Mouse (Mus musculus) lung, postnatal 0 days (tissue): ENCODE data around the gene Aff3. TPM values are rescaled to one million over a fixed set of nuclear protein-coding genes. Genes with fewer than 3 reads are reported as not detected.

Source experiments
- ATAC-seq: fragments of 200-750 bp; cut with Nextera tagmentation; 2 replicates; pipeline ENCODE4 v1.8.0; 2017; ENCODE audit warnings: moderate library complexity
- DNase-seq: peaks from one replicate; pipeline ENCODE4 v3.0.0-alpha.2; 2016; ENCODE audit warnings: low spot score
- H3K27ac ChIP-seq: fragments of 300-500 bp; sonication (generic); 2 replicates; pipeline ENCODE4 v1.5.1; 2014; ENCODE audit warnings: antibody characterized with exemption, mild to moderate bottlenecking, low read length, mixed read lengths
- H3K27me3 ChIP-seq: fragments of 300-500 bp; sonication (generic); replicated peaks from 2 replicates; pipeline ENCODE4 v1.6.1; 2014; ENCODE audit warnings: low read length, mixed read lengths; ENCODE audit not compliant: insufficient read depth
- H3K36me3 ChIP-seq: fragments of 300-500 bp; sonication (generic); 2 replicates; pipeline ENCODE4 v1.6.1; 2014; ENCODE audit warnings: low read length, mixed read lengths; ENCODE audit not compliant: insufficient read depth
- H3K4me1 ChIP-seq: fragments of 300-500 bp; sonication (generic); 2 replicates; pipeline ENCODE4 v1.6.1; 2014; ENCODE audit warnings: antibody characterized with exemption, low read depth, low read length, mixed read lengths; ENCODE audit not compliant: insufficient read depth
- H3K4me2 ChIP-seq: fragments of 300-500 bp; sonication (generic); replicated peaks from 2 replicates; pipeline ENCODE4 v1.6.1; 2014; ENCODE audit warnings: low read depth, mild to moderate bottlenecking, low read length, moderate library complexity, mixed read lengths
- H3K4me3 ChIP-seq: fragments of 300-500 bp; sonication (generic); 2 replicates; pipeline ENCODE4 v1.5.1; 2014; ENCODE audit warnings: low read depth, low read length
- H3K9ac ChIP-seq: fragments of 300-500 bp; sonication (generic); replicated peaks from 2 replicates; pipeline ENCODE4 v1.6.1; 2014; ENCODE audit warnings: low read depth, mild to moderate bottlenecking
- H3K9me3 ChIP-seq: fragments of 300-500 bp; sonication (generic); 2 replicates; pipeline ENCODE4 v1.6.1; 2016; ENCODE audit warnings: low read length, mixed read lengths
- CTCF ChIP-seq: IDR thresholded peaks from 2 replicates; pipeline ENCODE4 v1.5.1; 2016; ENCODE audit warnings: antibody characterized with exemption, mild to moderate bottlenecking
- EP300 ChIP-seq: IDR thresholded peaks from 2 replicates; pipeline ENCODE4 v1.6.1; 2016; ENCODE audit warnings: antibody characterized with exemption, mild to moderate bottlenecking, control low read depth
- WGBS: fragments of 180-500 bp; shearing (Covaris S2); extraction: QIAGEN DNeasy Blood & Tissue Kit; methylation state at CpG from one replicate; pipeline ENCODE4 v1.1.7; 2014; 5-methylcytosine and 5-hydroxymethylcytosine counted together
- polyA plus RNA-seq: library from polyadenylated mRNA; unstranded; fragments of >200 nt; fragmentation: Nextera tagmentation; extraction: Ambion mirVana; gene quantifications from 2 replicates; pipeline ENCODE4 v1.2.1, GENCODE M21; 2015

The Aff3 gene
- polyA plus RNA-seq, 1 experiment from 2014 or later, result 5.9 TPM

GRCm38 (mm10) chr1:38178929-38179328 lies 485.8 kb downstream of the Aff3 start:
- Histone ChIP-seq H3K36me3 (no peaks in the 10 kb centered on the region; the same call in 1 of the 2 replicates), H3K27ac (no peak overlapping the region), H3K4me3 (no peak overlapping the region), H3K4me2 (no peak overlapping the region), H3K9ac (no peak overlapping the region), H3K9me3 (no peaks in the 10 kb centered on the region), H3K4me1 (no peaks in the 10 kb centered on the region), H3K27me3 (no peaks in the 10 kb centered on the region)
- TF ChIP-seq CTCF, result no peak
- no peak for TF ChIP-seq EP300
- DNase-seq (no peak), ATAC-seq (no peak)
- 87% methylated on average over 8 of the region's 8 CpGs for WGBS

DNA sequence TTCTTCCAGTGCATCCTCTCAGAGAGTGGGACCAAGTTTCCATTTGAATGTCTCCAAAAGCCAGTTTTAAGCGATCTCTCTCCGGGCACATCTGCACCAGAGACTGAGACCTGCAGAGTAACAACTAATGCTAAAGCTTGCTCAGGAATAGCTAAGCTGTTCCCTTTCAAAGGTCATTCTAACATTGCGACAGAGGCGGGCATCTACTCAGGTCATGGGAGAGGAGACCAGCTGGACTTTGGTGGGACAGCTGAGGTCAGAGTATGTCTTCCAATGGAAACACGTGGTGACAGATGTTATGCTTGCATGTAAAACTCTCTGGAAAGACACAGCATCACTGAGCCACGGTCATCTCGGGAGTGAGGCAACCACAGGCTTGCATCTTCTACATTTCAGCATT lies 488.7 kb downstream of the Aff3 start:
- DNase-seq (no peak), ATAC-seq (no peak)
- H3K4me1 ChIP-seq, result no peaks in the 10 kb centered on the region
- no peaks in the 10 kb centered on the region for H3K27me3 ChIP-seq
- H3K4me3 ChIP-seq, result no peak overlapping the region
- TF ChIP-seq CTCF, result no peak
- TF ChIP-seq EP300, result no peak
- no peaks in the 10 kb centered on the region; the same call in 1 of the 2 replicates for H3K36me3 ChIP-seq
- H3K4me2 ChIP-seq, result no peak overlapping the region
- no peaks in the 10 kb centered on the region for H3K9me3 ChIP-seq
- no peak overlapping the region for H3K27ac ChIP-seq
- H3K9ac ChIP-seq, result no peak overlapping the region
- 90% methylated on average over 7 of the region's 7 CpGs for WGBS

GRCm38 (mm10) chr1:38171874-38172273 lies 492.9 kb downstream of the Aff3 start:
- Histone ChIP-seq H3K4me1 (no peaks in the 10 kb centered on the region), H3K9me3 (no peaks in the 10 kb centered on the region), H3K9ac (no peak overlapping the region), H3K4me2 (no peak overlapping the region), H3K36me3 (no peaks in the 10 kb centered on the region), H3K27ac (no peak overlapping the region), H3K27me3 (no peaks in the 10 kb centered on the region), H3K4me3 (no peak overlapping the region)
- TF ChIP-seq EP300, result no peak
- TF ChIP-seq CTCF, result no peak
- DNase-seq (no peak), ATAC-seq (no peak)
- 67% methylated on average over 4 of the region's 4 CpGs for WGBS

- H3K4me3 ChIP-seq, result no peak overlapping the region
- H3K36me3 ChIP-seq, result no peaks in the 10 kb centered on the region
- H3K27me3 ChIP-seq, result no peaks in the 10 kb centered on the region
- TF ChIP-seq EP300 (no peak), CTCF (no peak)
- no peak overlapping the region for H3K27ac ChIP-seq
- DNase-seq, result no peak
- no peak overlapping the region for H3K4me2 ChIP-seq
- WGBS, result 33% methylated on average over 2 of the region's 2 CpGs
- H3K9me3 ChIP-seq, result no peaks in the 10 kb centered on the region
- H3K9ac ChIP-seq, result no peak overlapping the region
- no peaks in the 10 kb centered on the region for H3K4me1 ChIP-seq
- ATAC-seq, result no peak
These were observed 499.1 kb downstream of the Aff3 start for GRCm38 (mm10) chr1:38165696-38166095.

DNA sequence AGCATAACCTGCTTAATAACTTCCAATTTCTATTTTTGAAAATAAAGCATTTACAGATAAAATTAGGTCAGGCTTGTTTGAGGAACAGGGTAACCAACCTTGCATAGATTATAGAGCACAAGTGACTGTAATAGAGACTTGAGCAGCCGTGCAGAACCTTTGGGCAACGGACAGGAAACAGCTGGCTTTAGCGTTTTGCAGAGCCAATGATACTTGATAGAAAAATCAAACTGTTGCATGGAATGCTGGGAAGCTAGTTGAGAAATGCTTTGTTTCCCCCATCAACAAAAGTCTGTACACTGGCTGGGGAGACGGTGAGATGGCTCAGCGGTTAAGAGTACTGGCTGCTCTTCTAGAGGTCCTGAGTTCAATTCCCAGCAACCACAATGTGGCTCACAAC lies 514.7 kb downstream of the Aff3 start:
- no peak for TF ChIP-seq EP300
- TF ChIP-seq CTCF, result no peak
- no peak overlapping the region for H3K9ac ChIP-seq
- no peak overlapping the region for H3K4me2 ChIP-seq
- no peak overlapping the region for H3K4me3 ChIP-seq
- 79% methylated on average over 5 of the region's 5 CpGs for WGBS
- no peaks in the 10 kb centered on the region for H3K27me3 ChIP-seq
- H3K9me3 ChIP-seq, result no peaks in the 10 kb centered on the region
- no peak for ATAC-seq
- DNase-seq, result no peak
- H3K4me1 ChIP-seq, result no peaks in the 10 kb centered on the region
- no peaks in the 10 kb centered on the region for H3K36me3 ChIP-seq
- H3K27ac ChIP-seq, result no peak overlapping the region

GRCm38 (mm10) chr1:38146008-38146407 lies 518.7 kb downstream of the Aff3 start:
- no peaks in the 10 kb centered on the region for H3K36me3 ChIP-seq
- no peak overlapping the region for H3K9ac ChIP-seq
- no peak for TF ChIP-seq CTCF
- TF ChIP-seq EP300, result no peak
- DNase-seq (no peak), ATAC-seq (no peak)
- 93% methylated on average over 4 of the region's 4 CpGs for WGBS
- no peak overlapping the region for H3K4me3 ChIP-seq
- no peaks in the 10 kb centered on the region for H3K9me3 ChIP-seq
- no peaks in the 10 kb centered on the region for H3K27me3 ChIP-seq
- no peak overlapping the region for H3K4me2 ChIP-seq
- no peaks in the 10 kb centered on the region for H3K4me1 ChIP-seq
- no peak overlapping the region for H3K27ac ChIP-seq

DNA sequence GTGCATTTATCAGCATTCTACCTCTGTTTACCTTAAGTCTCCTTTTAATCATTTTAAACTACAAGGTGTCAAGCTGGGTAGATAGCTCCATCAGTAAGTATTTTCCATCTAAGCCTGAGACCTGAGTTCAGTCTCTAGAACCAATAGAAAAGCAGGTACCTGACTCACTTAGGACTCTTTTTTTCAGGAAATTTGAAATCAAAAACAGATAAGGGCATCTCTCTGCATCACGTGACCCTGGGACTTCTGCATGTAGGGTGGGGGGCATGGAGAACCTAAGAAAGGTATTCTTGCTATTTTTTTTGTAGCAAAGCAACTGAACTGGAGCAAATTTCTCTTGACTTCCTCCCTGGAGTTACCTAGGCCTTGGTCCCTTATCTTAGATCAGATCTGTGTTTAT lies 523.4 kb downstream of the Aff3 start:
- no peak for TF ChIP-seq CTCF
- no peak for TF ChIP-seq EP300
- Histone ChIP-seq H3K27ac (no peak overlapping the region), H3K9me3 (no peaks in the 10 kb centered on the region), H3K27me3 (no peaks in the 10 kb centered on the region), H3K4me2 (no peak overlapping the region), H3K4me3 (no peak overlapping the region), H3K4me1 (no peaks in the 10 kb centered on the region), H3K9ac (no peak overlapping the region), H3K36me3 (no peaks in the 10 kb centered on the region)
- WGBS, result 66% methylated on average over 1 of the region's 1 CpGs
- no peak for ATAC-seq
- no peak for DNase-seq
